8 mouse cellular contexts compared by ENCODE assay signal in the genomic region with DNA sequence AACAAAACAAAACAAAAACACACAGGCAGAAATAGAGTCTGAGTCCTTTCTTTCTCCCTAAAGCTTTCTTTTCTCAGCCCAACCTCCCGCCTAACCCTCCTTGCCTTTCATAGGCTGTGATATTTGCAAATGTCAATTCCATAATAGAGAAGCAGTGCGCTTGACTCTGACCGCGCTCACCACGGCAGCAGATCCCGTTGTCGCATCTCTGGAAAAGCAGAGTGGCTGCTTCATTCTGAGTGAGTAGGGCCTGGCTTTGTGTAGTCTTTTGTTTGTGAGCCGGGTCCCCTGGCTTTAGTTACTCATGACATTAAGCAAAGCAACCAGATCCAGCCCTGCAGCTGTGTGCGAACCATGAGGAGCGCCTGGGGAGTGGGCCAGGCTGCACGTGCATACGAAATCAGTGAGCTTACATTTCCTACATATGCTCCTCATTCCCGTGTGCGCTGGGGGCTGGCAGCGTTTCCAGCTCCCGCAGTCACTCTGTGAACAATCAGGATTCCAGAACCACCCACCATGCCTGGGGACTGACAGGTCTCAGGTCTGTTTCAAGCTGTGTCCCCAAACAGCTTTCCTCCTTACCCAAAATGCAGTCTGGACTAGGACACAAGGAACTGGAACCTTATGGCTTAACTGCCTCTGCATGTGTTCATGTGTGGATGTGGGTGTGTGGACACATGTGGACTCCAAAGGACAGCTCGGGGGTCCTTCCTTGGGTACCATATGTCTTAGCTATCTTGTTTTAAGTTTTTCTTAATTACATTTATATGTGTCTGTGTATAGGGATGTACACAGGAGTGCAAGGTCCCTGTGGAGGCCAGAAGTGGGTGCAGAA.
DNase-seq lines count a peak whose midpoint lies in the region; ATAC-seq and TF ChIP-seq lines count a peak whose summit lies in the region.

No protein-coding gene starts in this region.

- TF ChIP-seq CTCF in E14TG2a.4 (conservative IDR thresholded peaks at IDR 0.05; ENCODE audit: low read length) = no peak

- H3K4me3 ChIP-seq in E14TG2a.4 (replicated peaks; ENCODE audit: low read length) = 0 out of 2 replicates have a peak overlapping the region, but pooled peaks have one; percentile 23
- H3K4me3 ChIP-seq in limb, embryonic 12.5 days (replicated peaks) = peak overlapping the region; percentile 10

- no peak overlapping the region; the same call in 1 of the 2 replicates for H3K9ac ChIP-seq in limb, embryonic 12.5 days (replicated peaks)

- H3K36me3 ChIP-seq in E14TG2a.4 (ENCODE audit: insufficient read depth, low read length) = no peaks in the 10 kb centered on the region
- H3K36me3 ChIP-seq in limb, embryonic 12.5 days = no peaks in the 10 kb centered on the region

- peak overlapping the region; percentile 88 for H3K27ac ChIP-seq in limb, embryonic 12.5 days

- H3K27me3 ChIP-seq in E14TG2a.4 (ENCODE audit: insufficient read depth, low read length) = peaks cover 5% of the 10 kb centered on the region
- no peaks in the 10 kb centered on the region for H3K27me3 ChIP-seq in limb, embryonic 12.5 days

- peak; percentile 79 for ATAC-seq in limb, embryonic 12.5 days (ENCODE audit: insufficient number of reproducible peaks, insufficient read depth, low FRiP score, low TSS enrichment, low read depth)

- H3K4me1 ChIP-seq in E14TG2a.4 (replicated peaks; ENCODE audit: low read depth, low read length) = peaks cover 7% of the 10 kb centered on the region; the same call in 1 of the 2 replicates
- peaks cover 42% of the 10 kb centered on the region for H3K4me1 ChIP-seq in limb, embryonic 12.5 days (replicated peaks)

- no peaks in the 10 kb centered on the region for H3K9me3 ChIP-seq in E14TG2a.4 (ENCODE audit: low read length)
- peaks cover 5% of the 10 kb centered on the region; the same call in 1 of the 2 replicates for H3K9me3 ChIP-seq in limb, embryonic 12.5 days

- H3K4me2 ChIP-seq in limb, embryonic 12.5 days = peak overlapping the region; percentile 52

- peak; percentile 53 for DNase-seq in cerebellum, adult 11-12 months
- DNase-seq in cerebellum, adult 9-10 months = no peak
- DNase-seq in forelimb bud, embryonic 11.5 days (ENCODE audit: low read depth, low spot score) = peak; percentile 76
- DNase-seq in right cerebral cortex, postnatal 4 days = peak; percentile 41
- DNase-seq in lung, postnatal 25 days (ENCODE audit: low spot score) = no peak
- no peak for DNase-seq in adrenal gland, postnatal 36 days

- 14% methylated on average over 17 of the region's 17 CpGs for WGBS in limb, embryonic 12.5 days

Comparison
In these comparisons a context has a peak if more than half of its experiments do, and no peak if none do; other contexts are left out.
1. DNase-seq: peak in cerebellum, adult 11-12 months (single experiment), forelimb bud, embryonic 11.5 days (single experiment) and right cerebral cortex, postnatal 4 days (single experiment); none in cerebellum, adult 9-10 months (single experiment), lung, postnatal 25 days (single experiment) and adrenal gland, postnatal 36 days (0 of 2).